ENCODE assay signal across 8 mouse cellular contexts in the genomic region with DNA sequence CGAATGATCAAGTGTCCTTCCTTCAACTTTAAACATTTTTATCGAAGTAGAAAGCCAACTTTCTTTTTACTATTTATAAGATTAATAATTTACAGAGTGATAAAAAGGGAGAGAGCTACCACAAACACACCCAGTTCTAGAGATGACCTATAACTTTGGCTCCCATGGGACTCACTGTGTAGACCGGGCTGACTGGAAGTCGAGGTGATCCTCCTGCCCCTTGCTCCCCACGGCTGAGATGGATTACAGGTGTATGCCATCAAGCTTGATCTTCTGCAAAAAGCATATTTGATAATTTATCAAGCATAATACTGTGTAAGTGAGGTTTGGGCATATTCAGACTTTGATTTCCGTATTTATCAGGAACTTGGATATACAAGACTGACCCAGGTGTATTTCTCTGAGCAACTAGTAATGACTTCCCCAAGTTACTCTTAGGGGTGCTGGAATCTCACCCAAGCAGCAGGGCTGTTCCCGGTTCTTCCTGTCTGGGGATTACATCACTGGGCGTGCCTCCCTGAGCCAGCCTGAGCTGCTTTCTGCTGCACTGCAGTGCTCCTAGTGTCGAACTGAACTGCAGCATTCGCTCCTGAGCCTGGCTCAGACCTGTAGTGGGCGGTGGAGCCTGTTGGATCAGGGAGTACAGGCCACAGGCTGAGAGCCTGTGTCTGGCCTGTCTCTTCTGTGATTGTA. TPM values are rescaled to one million over a fixed set of nuclear protein-coding genes. Genes with fewer than 3 reads are reported as not detected.
DNase-seq lines count a peak whose midpoint lies in the region; ATAC-seq lines count a peak whose summit lies in the region.

No protein-coding gene starts in this region.

- WGBS in heart, embryonic 10.5 days, result 69% methylated on average over 11 of the region's 11 CpGs
- WGBS in hindbrain, embryonic 16.5 days, result 74% methylated on average over 11 of the region's 11 CpGs

- peaks cover 17% of the 10 kb centered on the region for H3K4me1 ChIP-seq in heart, embryonic 10.5 days
- peaks cover 9% of the 10 kb centered on the region for H3K4me1 ChIP-seq in hindbrain, embryonic 16.5 days (ENCODE audit: control insufficient read depth, insufficient read depth, low read depth, low read length)

- H3K9ac ChIP-seq in hindbrain, embryonic 16.5 days (ENCODE audit: low read depth, low read length), result no peak overlapping the region

- H3K27ac ChIP-seq in heart, embryonic 10.5 days, result no peak overlapping the region
- no peak overlapping the region for H3K27ac ChIP-seq in hindbrain, embryonic 16.5 days (ENCODE audit: low read depth, low read length)

- no peak overlapping the region for H3K4me3 ChIP-seq in heart, embryonic 10.5 days
- H3K4me3 ChIP-seq in hindbrain, embryonic 16.5 days (ENCODE audit: low read length), result no peak overlapping the region

- H3K36me3 ChIP-seq in heart, embryonic 10.5 days, result peaks cover 44% of the 10 kb centered on the region
- H3K36me3 ChIP-seq in hindbrain, embryonic 16.5 days (ENCODE audit: control insufficient read depth, insufficient read depth, low read length), result peaks cover 11% of the 10 kb centered on the region; the same call in 1 of the 2 replicates

- no peaks in the 10 kb centered on the region for H3K27me3 ChIP-seq in heart, embryonic 10.5 days (ENCODE audit: insufficient read depth, poor library complexity, severe bottlenecking)
- H3K27me3 ChIP-seq in hindbrain, embryonic 16.5 days (replicated peaks; ENCODE audit: control insufficient read depth, insufficient read depth, low read length), result no peaks in the 10 kb centered on the region

- no peaks in the 10 kb centered on the region for H3K9me3 ChIP-seq in heart, embryonic 10.5 days
- no peaks in the 10 kb centered on the region for H3K9me3 ChIP-seq in hindbrain, embryonic 16.5 days (ENCODE audit: control insufficient read depth, low read length)

- H3K4me2 ChIP-seq in hindbrain, embryonic 16.5 days (ENCODE audit: low read length), result no peak overlapping the region

- no peak for ATAC-seq in CD4-positive, CD25-positive, alpha-beta regulatory T cell, adult 4 months
- no peak; the same call in 1 of the 2 replicates for ATAC-seq in hindbrain, embryonic 16.5 days

- peak; percentile 37 for DNase-seq in ovary, postnatal 36 days (ENCODE audit: low spot score)
- no peak for DNase-seq in ovary, postnatal 10 days (ENCODE audit: low spot score)
- peak; percentile 69 for DNase-seq in cerebellum, adult 9-10 months
- peak; percentile 83 for DNase-seq in heart, embryonic 10.5 days (ENCODE audit: low spot score)
- DNase-seq in kidney, postnatal 25 days, result peak; percentile 66 to 88
- DNase-seq in lung, postnatal 36 days, result peak; percentile 86

RNA-seq across cellular contexts. Expression of gene Dync1h1, which starts 7.4 kb away (rescaled TPM):
- 49.9 and 51.6 TPM in 2 replicates for polyA plus RNA-seq in heart, embryonic 10.5 days (2016; fragmentation: Nextera tagmentation; extraction: Ambion mirVana)
- 10 to 100 TPM; 39.7 to 41.0 TPM for polyA plus RNA-seq in CD4-positive, CD25-positive, alpha-beta regulatory T cell, adult 4 months (2017; shearing (Covaris generic))
- 85.8 and 91.5 TPM in 2 replicates for polyA plus RNA-seq in hindbrain, embryonic 16.5 days (2015; fragmentation: Nextera tagmentation; extraction: Ambion mirVana)
